Mouse (Mus musculus) urinary bladder, postnatal 14 days (tissue): ENCODE measurements around the gene Ctnnbl1.

Experiments
- DNase-seq: peaks from one replicate; pipeline ENCODE4 v3.0.0; 2021; ENCODE audit warnings: low spot score

The Ctnnbl1 gene

GRCm38 (mm10) chr2:157750926-157751588 lies 13.9 kb downstream of the Ctnnbl1 start:
- DNase-seq = no peak

DNA sequence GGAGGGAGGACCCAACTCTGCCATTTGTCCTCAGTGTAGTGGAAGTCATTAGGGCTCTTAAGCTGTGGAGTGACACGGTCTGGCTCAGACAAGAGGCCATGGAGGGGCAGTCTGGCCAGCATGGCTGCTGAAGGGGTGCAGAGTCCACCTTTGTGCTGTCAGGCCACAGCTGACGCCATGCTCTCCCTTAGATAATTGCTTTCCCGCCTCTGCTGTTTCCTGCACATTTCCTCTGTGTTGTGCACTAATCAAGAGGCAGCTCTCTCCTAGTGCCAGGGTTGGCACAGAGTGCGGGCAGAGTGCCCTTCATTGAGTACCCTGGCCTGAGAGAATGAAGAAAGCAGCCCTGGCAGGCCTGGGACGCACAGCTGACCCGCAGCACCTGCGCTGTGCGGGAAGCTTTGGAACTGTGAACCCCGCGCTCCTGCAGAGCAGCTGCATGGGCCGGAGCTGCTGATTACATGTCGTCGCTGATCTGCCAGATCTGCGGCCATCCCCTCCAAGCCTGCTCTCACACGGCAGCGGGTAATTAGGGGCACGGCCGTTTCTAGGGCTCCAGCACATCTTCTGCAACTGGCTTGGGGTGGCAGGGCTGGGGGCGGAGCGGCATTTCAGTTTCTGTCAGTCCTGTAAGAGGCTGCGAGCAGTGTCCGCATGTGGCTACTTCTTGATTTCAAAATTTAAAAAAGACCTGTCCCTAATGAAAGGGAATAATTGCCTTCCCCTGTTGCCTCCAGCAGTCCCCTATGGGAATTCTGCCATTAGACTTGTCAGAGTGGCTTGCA lies 14.6 kb downstream of the Ctnnbl1 start:
- DNase-seq = no peak

DNA sequence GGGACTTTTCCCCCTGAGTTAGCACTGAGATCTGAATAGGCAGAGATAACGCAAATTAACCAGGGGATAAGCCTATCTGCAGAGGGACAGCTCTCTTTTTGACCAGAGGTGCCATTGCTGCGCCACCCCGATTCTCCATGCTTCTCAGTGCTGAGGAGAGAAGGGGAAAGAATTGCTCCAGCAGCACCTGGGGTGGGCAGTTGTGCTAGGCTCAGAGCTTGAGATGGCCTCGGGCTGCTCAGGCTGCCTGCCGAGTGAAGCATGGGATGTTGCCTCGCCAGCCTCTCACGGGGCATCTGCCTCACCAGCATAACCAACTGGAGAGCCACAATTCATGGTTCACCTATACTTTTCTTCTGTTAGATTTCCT lies 15.2 kb downstream of the Ctnnbl1 start:
- DNase-seq = no peak

- DNase-seq = no peak
Observed at GRCm38 (mm10) chr2:157755771-157756170, 18.6 kb downstream of the Ctnnbl1 start.

DNA sequence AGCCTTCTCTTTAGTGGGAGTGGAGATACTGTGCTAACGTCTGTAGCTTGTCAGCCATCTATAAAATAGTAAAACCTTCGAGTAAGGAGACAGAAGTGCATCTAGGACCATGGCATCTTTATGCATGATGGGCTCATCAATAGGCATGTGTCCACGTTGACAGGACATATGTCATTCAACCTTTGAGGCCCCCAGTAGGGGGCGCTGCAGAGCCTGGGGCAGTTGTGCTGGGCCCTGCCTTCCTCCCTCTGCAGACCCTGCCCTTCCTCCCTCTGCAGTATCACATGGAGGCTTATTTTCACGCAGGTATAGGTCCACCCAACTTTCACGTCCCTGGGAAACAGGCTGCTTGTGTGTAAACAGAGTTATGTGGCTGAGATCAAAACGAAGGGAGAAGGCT lies 19.0 kb downstream of the Ctnnbl1 start:
- DNase-seq = no peak

GRCm38 (mm10) chr2:157758395-157758794 lies 21.2 kb downstream of the Ctnnbl1 start:
- no peak for DNase-seq

- DNase-seq = no peak
Observed at GRCm38 (mm10) chr2:157759717-157760116, 22.5 kb downstream of the Ctnnbl1 start.

DNA sequence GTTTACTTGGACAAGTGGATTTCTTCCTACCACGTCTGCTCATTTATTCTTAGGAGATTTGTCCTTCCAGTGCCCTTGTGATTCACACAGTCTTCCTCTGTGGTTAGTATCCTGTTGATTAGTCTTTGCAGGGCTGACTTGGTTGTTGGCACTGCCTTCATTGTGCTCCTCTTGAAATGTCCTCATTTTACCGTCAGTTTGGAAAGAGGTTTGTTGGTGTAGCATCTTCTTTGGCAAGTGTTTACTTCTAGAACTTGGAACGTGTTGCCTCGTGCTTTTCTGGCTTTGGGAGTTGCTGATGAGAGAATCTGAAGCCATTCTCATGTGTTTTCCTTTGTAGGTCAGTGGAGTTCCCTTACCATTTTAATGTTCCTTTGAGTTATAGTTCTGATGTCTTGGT lies 25.7 kb downstream of the Ctnnbl1 start:
- no peak for DNase-seq

GRCm38 (mm10) chr2:157766591-157766990 lies 29.4 kb downstream of the Ctnnbl1 start:
- DNase-seq = no peak

- DNase-seq = no peak
Observed at GRCm38 (mm10) chr2:157768682-157769429, 31.7 kb downstream of the Ctnnbl1 start.

DNA sequence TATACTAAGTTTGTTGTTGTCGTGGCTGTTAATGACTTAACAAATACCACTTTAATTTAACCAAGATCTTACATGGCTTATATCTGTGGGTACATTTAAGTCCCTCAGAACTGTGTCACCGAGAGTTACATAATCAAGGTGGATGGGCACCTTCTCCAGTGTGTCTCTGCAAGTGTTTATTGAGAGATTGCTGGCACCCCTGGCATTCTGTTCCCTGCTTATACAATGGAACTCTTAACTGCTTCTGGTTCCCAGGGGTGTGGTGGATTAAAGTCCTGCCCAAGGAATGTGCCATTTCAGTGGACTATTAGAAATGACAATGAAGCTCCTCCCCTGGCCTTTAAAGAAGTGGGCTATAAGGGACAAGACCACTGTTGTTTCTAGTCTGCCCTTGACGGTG lies 33.6 kb downstream of the Ctnnbl1 start:
- DNase-seq = no peak

GRCm38 (mm10) chr2:157773661-157774060 lies 36.5 kb downstream of the Ctnnbl1 start:
- DNase-seq = no peak

GRCm38 (mm10) chr2:157775957-157776356 lies 38.8 kb downstream of the Ctnnbl1 start:
- no peak for DNase-seq

GRCm38 (mm10) chr2:157780956-157781355 lies 43.8 kb downstream of the Ctnnbl1 start:
- no peak for DNase-seq

GRCm38 (mm10) chr2:157783152-157783551 lies 46.0 kb downstream of the Ctnnbl1 start:
- DNase-seq = no peak

GRCm38 (mm10) chr2:157784238-157784637 lies 47.0 kb downstream of the Ctnnbl1 start:
- DNase-seq = no peak

DNA sequence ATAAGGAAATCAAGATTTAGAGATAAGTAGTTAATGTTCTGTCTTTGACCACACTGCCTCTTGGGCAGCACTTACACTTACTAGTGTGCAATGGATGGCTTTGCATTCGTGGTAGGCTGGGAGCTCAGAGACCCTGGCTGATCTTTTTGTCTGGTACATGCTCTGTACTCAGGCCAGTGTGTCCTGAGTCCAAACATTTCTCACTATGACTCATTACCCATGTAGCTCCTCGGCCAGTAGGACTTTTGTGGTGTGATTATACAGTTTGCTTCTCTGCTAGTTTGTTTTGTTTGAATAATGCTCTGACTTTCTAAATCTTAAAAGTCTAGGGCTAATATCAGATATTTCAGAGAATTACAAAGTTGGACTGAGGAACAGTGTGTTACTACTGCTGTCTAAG lies 47.4 kb downstream of the Ctnnbl1 start:
- no peak for DNase-seq

DNA sequence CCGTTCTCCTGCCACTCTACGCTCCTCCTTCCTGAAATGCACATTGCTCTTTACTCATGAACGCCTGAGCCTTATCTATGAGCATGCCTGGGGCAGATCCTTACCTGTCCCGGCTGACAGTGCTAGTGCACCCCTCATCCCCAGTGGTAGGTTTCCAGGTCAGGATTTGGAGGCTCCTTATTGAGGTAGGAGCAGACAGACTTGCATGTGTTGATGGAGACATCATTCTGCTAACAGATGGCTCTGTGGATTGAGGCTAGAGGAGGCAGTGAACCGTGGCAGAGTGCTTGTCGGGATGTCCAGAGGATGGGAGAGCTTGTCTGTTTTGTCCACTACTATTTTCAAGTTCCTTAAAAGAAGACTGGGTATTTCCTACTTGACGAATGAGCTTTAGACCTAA lies 52.0 kb downstream of the Ctnnbl1 start:
- DNase-seq = no peak

GRCm38 (mm10) chr2:157790836-157791495 lies 53.8 kb downstream of the Ctnnbl1 start:
- no peak for DNase-seq

- DNase-seq = no peak
Observed at GRCm38 (mm10) chr2:157791528-157792162, 54.4 kb downstream of the Ctnnbl1 start.

GRCm38 (mm10) chr2:157792840-157793552 lies 55.8 kb downstream of the Ctnnbl1 start:
- DNase-seq = no peak
